Mouse (Mus musculus) urinary bladder, adult 18-20 months (tissue): Measurements from ENCODE around the gene Ubb.

Experiments used
- DNase-seq, 2 experiments: peaks; one replicate each; pipeline ENCODE4 v3.0.0; 2022; ENCODE audit warnings: low spot score in 2 of 2, mixed read lengths in 2 of 2

Ubb gene

GRCm38 (mm10) chr11:62551226-62552119, 502 bp downstream of the Ubb start:
- peak; percentile 82 to 84 for DNase-seq

- no peak for DNase-seq
These were observed 2.2 kb downstream of the Ubb start for GRCm38 (mm10) chr11:62553186-62553585.

GRCm38 (mm10) chr11:62553633-62554032, 2.7 kb downstream of the Ubb start:
- no peak for DNase-seq

GRCm38 (mm10) chr11:62554163-62554855, 3.3 kb downstream of the Ubb start:
- no peak for DNase-seq

- DNase-seq = no peak
These were observed 4.1 kb downstream of the Ubb start for GRCm38 (mm10) chr11:62554934-62555517.

GRCm38 (mm10) chr11:62555896-62556412, 5.0 kb downstream of the Ubb start:
- no peak for DNase-seq

- DNase-seq = no peak
These were observed 6.2 kb downstream of the Ubb start for GRCm38 (mm10) chr11:62557205-62557604.

GRCm38 (mm10) chr11:62558152-62558551, 7.2 kb downstream of the Ubb start:
- DNase-seq = no peak

GRCm38 (mm10) chr11:62558961-62559646, 8.1 kb downstream of the Ubb start:
- DNase-seq = peak; percentile 53 to 59

- no peak for DNase-seq
These were observed 9.6 kb downstream of the Ubb start for GRCm38 (mm10) chr11:62560463-62561016.

GRCm38 (mm10) chr11:62563590-62563989, 12.6 kb downstream of the Ubb start:
- DNase-seq = no peak

- no peak for DNase-seq
These were observed 14.8 kb downstream of the Ubb start for GRCm38 (mm10) chr11:62565747-62566146.

GRCm38 (mm10) chr11:62566211-62566610, 15.2 kb downstream of the Ubb start:
- DNase-seq = peak in 1 of 2 experiments; percentile 24

GRCm38 (mm10) chr11:62568300-62568699, 17.3 kb downstream of the Ubb start:
- peak in 1 of 2 experiments; percentile 29 for DNase-seq

GRCm38 (mm10) chr11:62573959-62574702, 23.2 kb downstream of the Ubb start, which contains the start of gene Trpv2:
Trpv2 (plus strand) TSS chr11:62574486.
- DNase-seq = no peak

- no peak for DNase-seq
These were observed 23.7 kb downstream of the Ubb start for GRCm38 (mm10) chr11:62574703-62575085.

- peak; percentile 74 to 76 for DNase-seq
These were observed 24.3 kb downstream of the Ubb start for GRCm38 (mm10) chr11:62575297-62575658.

GRCm38 (mm10) chr11:62575659-62576438, 24.9 kb downstream of the Ubb start:
- DNase-seq = peak; percentile 17 to 45

- no peak for DNase-seq
These were observed 25.7 kb downstream of the Ubb start for GRCm38 (mm10) chr11:62576530-62577152.
